Mouse (Mus musculus) skeletal muscle tissue, postnatal 0 days (tissue): ENCODE measurements around the gene Sept3. TPM values are rescaled to one million over a fixed set of nuclear protein-coding genes. Genes with fewer than 3 reads are reported as not detected.

Experiments
- polyA plus RNA-seq: library from polyadenylated mRNA; unstranded; fragments of >200 nt; fragmentation: Nextera tagmentation; extraction: Ambion mirVana; gene quantifications from 2 replicates; pipeline ENCODE4 v1.2.1, GENCODE M21; 2015

Gene Sept3
- 0.36 and 0.61 TPM in 2 replicates for polyA plus RNA-seq

GRCm38 (mm10) chr15:82274593-82274926 lies at the start of gene Sept3:
Sept3 (plus strand) TSS chr15:82274893.

GRCm38 (mm10) chr15:82244115-82244804 lies 30.4 kb upstream of the Sept3 start, which contains the start of gene Cenpm:
Cenpm (minus strand) TSS chr15:82244748.

GRCm38 (mm10) chr15:82252097-82252496 lies 22.6 kb upstream of the Sept3 start, which contains the start of gene 1500009C09Rik:
1500009C09Rik (plus strand) TSS chr15:82252397.

GRCm38 (mm10) chr15:82298764-82299561 lies 24.3 kb downstream of the Sept3 start, which contains the start of gene Wbp2nl:
Wbp2nl (plus strand) TSS chr15:82298954.

GRCm38 (mm10) chr15:82338593-82339112 lies 64.0 kb downstream of the Sept3 start, which contains the start of the genes Naga, Pheta2 and Smdt1:
Naga (minus strand) TSS chr15:82338925.
Pheta2 (plus strand) TSS chr15:82338942.
Smdt1 (plus strand) TSS chr15:82338959.

Other genes starting within 250 kb of the Sept3 start
- gene Desi1, start 241.0 kb upstream of the Sept3 start, polyA plus RNA-seq: 12.9 and 13.2 TPM in 2 replicates
- gene Snu13, start 227.3 kb upstream of the Sept3 start, polyA plus RNA-seq: 101 and 109 TPM in 2 replicates
- gene 4930407I10Rik, start 215.7 kb upstream of the Sept3 start, polyA plus RNA-seq: not detected in 2 replicates
- gene Mei1, start 204.9 kb upstream of the Sept3 start, polyA plus RNA-seq: not detected in 2 replicates
- gene Ccdc134, start 147.0 kb upstream of the Sept3 start, polyA plus RNA-seq: 35.9 and 41.2 TPM in 2 replicates
- gene Srebf2, start 127.7 kb upstream of the Sept3 start, polyA plus RNA-seq: 53.6 and 63.8 TPM in 2 replicates
- not detected in 2 replicates for gene Shisa8, start 62.1 kb upstream of the Sept3 start, polyA plus RNA-seq
- gene Tnfrsf13c, start 50.5 kb upstream of the Sept3 start, polyA plus RNA-seq: not detected in 2 replicates
- 16.6 and 17.2 TPM in 2 replicates for gene Cenpm, start 30.1 kb upstream of the Sept3 start, polyA plus RNA-seq
- not detected in 2 replicates for gene 1500009C09Rik, start 22.5 kb upstream of the Sept3 start, polyA plus RNA-seq
- 0.13 TPM in 1 of 2 replicates, not detected in the other for gene Wbp2nl, start 24.1 kb downstream of the Sept3 start, polyA plus RNA-seq
- gene Naga, start 64.0 kb downstream of the Sept3 start, polyA plus RNA-seq: 22.9 and 32.5 TPM in 2 replicates
- 7.2 and 7.9 TPM in 2 replicates for gene Pheta2, start 64.0 kb downstream of the Sept3 start, polyA plus RNA-seq
- gene Smdt1, start 64.1 kb downstream of the Sept3 start, polyA plus RNA-seq: 287 and 311 TPM in 2 replicates
- 708 and 911 TPM in 2 replicates for gene Ndufa6, start 79.4 kb downstream of the Sept3 start, polyA plus RNA-seq
- gene Cyp2d22, start 105.4 kb downstream of the Sept3 start, polyA plus RNA-seq: 9.3 and 11.8 TPM in 2 replicates
- gene Cyp2d11, start 119.1 kb downstream of the Sept3 start, polyA plus RNA-seq: not detected in 2 replicates
- gene Cyp2d10, start 132.3 kb downstream of the Sept3 start, polyA plus RNA-seq: 0.11 and 0.22 TPM in 2 replicates
- 0.19 TPM in 1 of 2 replicates, not detected in the other for gene Cyp2d9, start 158.5 kb downstream of the Sept3 start, polyA plus RNA-seq